11 mouse cellular contexts compared by ENCODE assay signal in genomic region chr6:137557671-137558070, GRCm38 (mm10).
DNase-seq lines count a peak whose midpoint lies in the region; ATAC-seq and TF ChIP-seq lines count a peak whose summit lies in the region.
"Had no signal": no experiment of that assay in that cellular context is flagged by ENCODE, and none has a peak within 500 bp of the region (broad histone marks: within the 10 kb centered on the region; RNA-seq: fewer than 3 reads in every experiment).

No protein-coding gene starts in this region.

- no peak for TF ChIP-seq POLR2A in testis, adult 2 months (IDR thresholded peaks at IDR 0.05; ENCODE audit: control insufficient read depth, low read depth, low read length)

- ATAC-seq in liver, embryonic 11.5 days (replicated peaks; ENCODE audit: low FRiP score), result peak; percentile 57
- ATAC-seq in kidney, embryonic 15.5 days (replicated peaks; ENCODE audit: low FRiP score), result no peak
- ATAC-seq: midbrain, embryonic 15.5 days had no signal

- H3K27me3 ChIP-seq in liver, embryonic 11.5 days (replicated peaks; ENCODE audit: control insufficient read depth, insufficient read depth, low read length), result no peaks in the 10 kb centered on the region
- H3K27me3 ChIP-seq in testis, adult 2 months (ENCODE audit: control insufficient read depth, insufficient read depth, low read length), result no peaks in the 10 kb centered on the region
- no peaks in the 10 kb centered on the region for H3K27me3 ChIP-seq in kidney, embryonic 15.5 days
- H3K27me3 ChIP-seq: CH12.LX; midbrain, embryonic 15.5 days had no signal

- H3K9me3 ChIP-seq in liver, embryonic 11.5 days (ENCODE audit: control insufficient read depth, low read length), result no peaks in the 10 kb centered on the region
- H3K9me3 ChIP-seq in kidney, embryonic 15.5 days (replicated peaks), result no peaks in the 10 kb centered on the region
- H3K9me3 ChIP-seq: midbrain, embryonic 15.5 days had no signal

- no peak overlapping the region for H3K4me2 ChIP-seq in liver, embryonic 11.5 days
- H3K4me2 ChIP-seq in kidney, embryonic 15.5 days, result no peak overlapping the region
- H3K4me2 ChIP-seq: midbrain, embryonic 15.5 days had no signal

- no peak overlapping the region for H3K9ac ChIP-seq in liver, embryonic 11.5 days (ENCODE audit: low read depth, low read length)
- H3K9ac ChIP-seq in kidney, embryonic 15.5 days, result no peak overlapping the region
- H3K9ac ChIP-seq: midbrain, embryonic 15.5 days had no signal

- H3K27ac ChIP-seq in liver, embryonic 11.5 days (ENCODE audit: low read depth, low read length), result no peak overlapping the region
- H3K27ac ChIP-seq in testis, adult 2 months (ENCODE audit: control insufficient read depth, insufficient read depth, low read depth, low read length), result peak overlapping the region; percentile 82
- no peak overlapping the region; the same call in 1 of the 2 replicates for H3K27ac ChIP-seq in kidney, embryonic 15.5 days
- H3K27ac ChIP-seq: midbrain, embryonic 15.5 days had no signal

- intact Hi-C loops in gastrocnemius, postnatal 14 days (cut with DNase I; ENCODE audit: low total_unique reads), result no loop called here

- H3K4me1 ChIP-seq in liver, embryonic 11.5 days (replicated peaks; ENCODE audit: control insufficient read depth, insufficient read depth, low read length), result peaks cover 22% of the 10 kb centered on the region
- H3K4me1 ChIP-seq in testis, adult 2 months (ENCODE audit: control insufficient read depth, insufficient read depth, low read length), result peaks cover 3% of the 10 kb centered on the region
- H3K4me1 ChIP-seq in kidney, embryonic 15.5 days, result peaks cover 24% of the 10 kb centered on the region

- no peaks in the 10 kb centered on the region for H3K36me3 ChIP-seq in liver, embryonic 11.5 days (ENCODE audit: control insufficient read depth, insufficient read depth, low read length)
- H3K36me3 ChIP-seq in testis, adult 2 months (ENCODE audit: control insufficient read depth, insufficient read depth, low read length), result no peaks in the 10 kb centered on the region
- H3K36me3 ChIP-seq in kidney, embryonic 15.5 days, result no peaks in the 10 kb centered on the region
- H3K36me3 ChIP-seq: midbrain, embryonic 15.5 days had no signal

- TF ChIP-seq CTCF in testis, adult 2 months (IDR thresholded peaks at IDR 0.05; ENCODE audit: control insufficient read depth, insufficient read depth, insufficient replicate concordance, low read depth, low read length), result no peak

- H3K4me3 ChIP-seq in liver, embryonic 11.5 days (ENCODE audit: low read depth, low read length), result no peak overlapping the region
- H3K4me3 ChIP-seq in testis, adult 2 months (ENCODE audit: control insufficient read depth, low read depth, low read length), result no peak overlapping the region
- H3K4me3 ChIP-seq in kidney, embryonic 15.5 days (replicated peaks), result no peak overlapping the region
- H3K4me3 ChIP-seq: midbrain, embryonic 15.5 days had no signal

- peak; percentile 33 for DNase-seq in gastrocnemius, postnatal 14 days
- DNase-seq in gastrocnemius, postnatal 10 days, result no peak
- DNase-seq in thymus, postnatal 14 days, result peak; percentile 8
- no peak for DNase-seq in thymus, adult 18-20 months
- DNase-seq in liver, embryonic 11.5 days (ENCODE audit: low spot score), result no peak
- DNase-seq in layer of hippocampus, adult 8-10 months (ENCODE audit: low spot score in 2 of 2), result no peak
- DNase-seq: layer of hippocampus, adult 9-11 months had no signal

- 47% methylated on average over 2 of the region's 2 CpGs for WGBS in liver, embryonic 11.5 days
- 60% methylated on average over 2 of the region's 2 CpGs for WGBS in kidney, embryonic 15.5 days

Comparison
In these comparisons a context has a peak if more than half of its experiments do, and no peak if none do; other contexts are left out.
1. DNase-seq: peak in gastrocnemius, postnatal 14 days (single experiment) and thymus, postnatal 14 days (single experiment); none in gastrocnemius, postnatal 10 days (single experiment), thymus, adult 18-20 months (0 of 2), liver, embryonic 11.5 days (single experiment) and layer of hippocampus, adult 8-10 months (0 of 2).